Mouse (Mus musculus): Measurements from ENCODE around the gene Crtc1.

DNA sequence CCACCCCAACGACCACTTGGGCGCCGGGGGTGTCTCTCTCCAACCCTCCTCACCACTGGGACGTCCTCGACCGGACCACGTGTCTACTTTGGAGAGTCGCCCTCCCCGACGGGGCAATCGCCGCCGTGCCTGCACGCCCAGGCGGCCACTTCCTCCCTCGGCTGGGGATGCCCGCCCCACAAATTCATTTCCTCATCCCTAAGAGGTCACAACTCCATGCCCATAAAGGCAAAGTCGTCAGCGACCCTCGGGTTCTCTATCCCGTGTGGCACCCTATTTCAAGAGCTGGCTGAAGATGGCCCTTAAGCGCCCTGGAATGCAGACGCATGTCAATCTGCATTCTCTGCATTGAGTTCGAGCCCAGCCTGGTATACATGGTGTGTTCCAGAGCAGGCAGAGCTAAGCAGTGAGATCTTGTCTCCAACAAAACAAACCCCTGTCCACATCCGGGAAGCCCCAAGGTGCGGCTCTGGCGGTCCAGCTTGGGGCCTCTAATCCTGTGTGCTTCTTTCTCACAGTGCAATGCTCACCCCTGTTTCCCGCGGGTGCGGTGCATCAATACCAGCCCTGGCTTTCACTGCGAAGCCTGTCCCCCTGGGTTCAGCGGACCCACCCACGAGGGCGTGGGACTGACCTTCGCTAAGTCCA lies 64.0 kb downstream of the Crtc1 start:
- TF ChIP-seq CTCF (IDR thresholded peaks at IDR 0.05; ENCODE audit: extremely low read depth, insufficient read depth, low read length) (no peak), POLR2A (IDR thresholded peaks at IDR 0.05; ENCODE audit: extremely low read depth, insufficient read depth, low read length) (no peak)

Data from cortical plate, adult 2 months (tissue).